15 mouse cellular contexts compared by ENCODE assay signal in the genomic region with DNA sequence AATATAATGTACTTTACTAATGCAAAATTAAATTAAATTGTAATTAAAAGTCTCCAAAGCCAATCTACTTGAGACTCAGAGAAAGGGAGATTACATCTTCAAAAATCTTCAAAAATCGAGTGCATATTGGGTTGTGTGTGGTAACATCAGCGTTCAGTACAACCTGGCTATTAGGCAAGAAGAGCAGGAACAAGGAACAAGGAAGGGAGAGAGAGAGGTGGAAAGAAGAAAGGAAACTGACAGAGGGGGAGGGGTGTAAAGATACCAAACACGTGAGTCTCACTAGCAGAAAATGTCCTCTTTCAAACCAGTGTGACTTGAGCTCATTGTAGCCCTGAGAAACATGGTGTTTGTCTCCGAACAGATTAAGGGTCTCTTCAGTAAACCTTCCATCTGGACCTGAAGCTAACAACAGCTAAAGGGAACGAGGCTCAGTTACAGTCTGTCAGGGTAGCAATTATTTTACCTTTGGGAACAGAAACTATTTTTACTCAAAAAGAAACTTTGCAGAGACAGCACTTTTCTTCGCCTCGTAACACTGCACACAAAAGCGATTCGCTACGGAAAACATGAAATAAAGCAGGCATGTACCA.
DNase-seq lines count a peak whose midpoint lies in the region; ATAC-seq and TF ChIP-seq lines count a peak whose summit lies in the region.
"Had no signal": no experiment of that assay in that cellular context is flagged by ENCODE, and none has a peak within 500 bp of the region (broad histone marks: within the 10 kb centered on the region; RNA-seq: fewer than 3 reads in every experiment).

No protein-coding gene starts in this region.

- ATAC-seq in embryonic facial prominence, embryonic 11.5 days (replicated peaks; ENCODE audit: insufficient number of reproducible peaks, low FRiP score, low TSS enrichment, low read depth), result no peak
- ATAC-seq in kidney, embryonic 15.5 days (replicated peaks; ENCODE audit: low FRiP score), result no peak
- peak; percentile 62; the same call in 1 of the 2 replicates for ATAC-seq in limb, embryonic 13.5 days (ENCODE audit: low FRiP score, low read depth)
- ATAC-seq: inflammation-experienced regulatory T-cells, adult 6 months had no signal

- WGBS in embryonic facial prominence, embryonic 11.5 days, result 61% methylated on average over 10 of the region's 10 CpGs
- 61% methylated on average over 10 of the region's 10 CpGs for WGBS in embryonic facial prominence, embryonic 10.5 days
- 41% methylated on average over 10 of the region's 10 CpGs for WGBS in kidney, embryonic 15.5 days
- WGBS in kidney, adult 2 months, result 53% methylated on average over 10 of the region's 10 CpGs
- WGBS in limb, embryonic 13.5 days, result 37% methylated on average over 10 of the region's 10 CpGs

- peak; percentile 6 for DNase-seq in embryonic facial prominence, embryonic 11.5 days (ENCODE audit: low spot score)
- no peak for DNase-seq in embryonic facial prominence, embryonic 10.5 days (ENCODE audit: low spot score)
- no peak for DNase-seq in kidney, adult 2 months
- peak; percentile 48 for DNase-seq in CH12.LX (ENCODE audit: extremely low read depth)
- DNase-seq in lung, postnatal 4 days, result no peak
- DNase-seq in testis, postnatal 14 days (ENCODE audit: low spot score), result no peak
- DNase-seq: adrenal gland, postnatal 25 days; cerebellum, postnatal 36 days; heart, postnatal 10 days; lung, postnatal 36 days had no signal

- H3K27me3 ChIP-seq in embryonic facial prominence, embryonic 11.5 days (ENCODE audit: control insufficient read depth, insufficient read depth, low read length), result no peaks in the 10 kb centered on the region
- H3K27me3 ChIP-seq in embryonic facial prominence, embryonic 10.5 days (replicated peaks; ENCODE audit: low read depth, poor library complexity, severe bottlenecking), result no peaks in the 10 kb centered on the region; the same call in 1 of the 2 replicates
- no peaks in the 10 kb centered on the region for H3K27me3 ChIP-seq in kidney, embryonic 15.5 days
- H3K27me3 ChIP-seq in kidney, adult 2 months (replicated peaks; ENCODE audit: control insufficient read depth, insufficient read depth, low read length), result no peaks in the 10 kb centered on the region
- H3K27me3 ChIP-seq in CH12.LX (replicated peaks), result no peaks in the 10 kb centered on the region
- no peaks in the 10 kb centered on the region for H3K27me3 ChIP-seq in limb, embryonic 13.5 days

- no peaks in the 10 kb centered on the region; the same call in 1 of the 2 replicates for H3K4me1 ChIP-seq in embryonic facial prominence, embryonic 11.5 days (ENCODE audit: control insufficient read depth, insufficient read depth, low read length)
- peaks cover 38% of the 10 kb centered on the region for H3K4me1 ChIP-seq in embryonic facial prominence, embryonic 10.5 days
- peaks cover 42% of the 10 kb centered on the region for H3K4me1 ChIP-seq in kidney, embryonic 15.5 days
- H3K4me1 ChIP-seq in kidney, adult 2 months (ENCODE audit: control insufficient read depth, insufficient read depth, low read length), result peaks cover 9% of the 10 kb centered on the region; the same call in 1 of the 2 replicates
- peaks cover 18 to 58% of the 10 kb centered on the region in 2 experiments for H3K4me1 ChIP-seq in CH12.LX (ENCODE audit: control insufficient read depth in 1 of 2, insufficient read depth in 2 of 2)
- H3K4me1 ChIP-seq in limb, embryonic 13.5 days, result peaks cover 15% of the 10 kb centered on the region

- no peak overlapping the region for H3K9ac ChIP-seq in embryonic facial prominence, embryonic 11.5 days (replicated peaks; ENCODE audit: low read length)
- H3K9ac ChIP-seq in kidney, embryonic 15.5 days, result no peak overlapping the region
- H3K9ac ChIP-seq in CH12.LX (ENCODE audit: insufficient read depth, low read depth), result peak overlapping the region; percentile 55
- no peak overlapping the region for H3K9ac ChIP-seq in limb, embryonic 13.5 days
- H3K9ac ChIP-seq: liver, embryonic 14.5 days had no signal

- H3K9me3 ChIP-seq in embryonic facial prominence, embryonic 11.5 days (replicated peaks; ENCODE audit: control insufficient read depth, low read length), result no peaks in the 10 kb centered on the region
- H3K9me3 ChIP-seq in embryonic facial prominence, embryonic 10.5 days, result no peaks in the 10 kb centered on the region
- no peaks in the 10 kb centered on the region for H3K9me3 ChIP-seq in kidney, embryonic 15.5 days (replicated peaks)
- no peaks in the 10 kb centered on the region for H3K9me3 ChIP-seq in CH12.LX (replicated peaks; ENCODE audit: low read length)
- no peaks in the 10 kb centered on the region for H3K9me3 ChIP-seq in limb, embryonic 13.5 days

- no peak overlapping the region for H3K4me2 ChIP-seq in embryonic facial prominence, embryonic 11.5 days (ENCODE audit: low read depth, low read length)
- peak overlapping the region; percentile 39 for H3K4me2 ChIP-seq in kidney, embryonic 15.5 days
- peak overlapping the region; percentile 80 for H3K4me2 ChIP-seq in CH12.LX (ENCODE audit: insufficient read depth, low read depth, poor library complexity, severe bottlenecking)
- H3K4me2 ChIP-seq in limb, embryonic 13.5 days (replicated peaks), result peak overlapping the region; percentile 51

- no peak overlapping the region for H3K4me3 ChIP-seq in embryonic facial prominence, embryonic 11.5 days (ENCODE audit: low read depth, low read length)
- H3K4me3 ChIP-seq in embryonic facial prominence, embryonic 10.5 days, result no peak overlapping the region
- no peak overlapping the region for H3K4me3 ChIP-seq in kidney, embryonic 15.5 days (replicated peaks)
- H3K4me3 ChIP-seq in kidney, adult 2 months (ENCODE audit: insufficient read depth, low read depth, low read length), result no peak overlapping the region
- peak overlapping the region in 2 of 3 experiments; percentile 7 to 8 for H3K4me3 ChIP-seq in CH12.LX (replicated peaks in 1 of 3; ENCODE audit: low read depth in 2 of 3, low read length in 2 of 3, poor library complexity in 1 of 3)
- peak overlapping the region; percentile 19 for H3K4me3 ChIP-seq in limb, embryonic 13.5 days

- H3K27ac ChIP-seq in embryonic facial prominence, embryonic 11.5 days (replicated peaks; ENCODE audit: low read depth, low read length), result no peak overlapping the region
- no peak overlapping the region; the same call in 1 of the 2 replicates for H3K27ac ChIP-seq in embryonic facial prominence, embryonic 10.5 days (replicated peaks)
- no peak overlapping the region for H3K27ac ChIP-seq in kidney, embryonic 15.5 days
- H3K27ac ChIP-seq in kidney, adult 2 months (ENCODE audit: insufficient read depth, low read depth, low read length), result no peak overlapping the region
- peak overlapping the region; percentile 83 for H3K27ac ChIP-seq in CH12.LX (ENCODE audit: insufficient read depth, low read depth)
- no peak overlapping the region for H3K27ac ChIP-seq in limb, embryonic 13.5 days
- H3K27ac ChIP-seq: liver, embryonic 14.5 days; stomach, postnatal 0 days had no signal

- in situ Hi-C loops in CH12.LX (cut with MboI; ENCODE audit: low pct_ligation_motif_present, low pct_unique_long_range_greater_than_20kb, low sequenced_read_pairs), result no loop called here

- TF ChIP-seq EP300 in CH12.LX (IDR thresholded peaks at IDR 0.05; ENCODE audit: low read length), result peak; percentile 95

- TF ChIP-seq POLR2A in kidney, adult 2 months (IDR thresholded peaks at IDR 0.05; ENCODE audit: low read depth, low read length), result no peak
- TF ChIP-seq POLR2A in CH12.LX (IDR thresholded peaks at IDR 0.05; ENCODE audit: low read depth, low read length), result no peak

- peak; percentile 0; the same call in 1 of the 2 replicates for TF ChIP-seq RAD21 in CH12.LX (IDR thresholded peaks at IDR 0.05; ENCODE audit: low read depth, low read length)

- TF ChIP-seq CTCF in kidney, adult 2 months (conservative IDR thresholded peaks at IDR 0.05; ENCODE audit: insufficient read depth, insufficient read length, low read depth, low read length), result no peak
- no peak for TF ChIP-seq CTCF in CH12.LX (conservative IDR thresholded peaks at IDR 0.05 in 1 of 2, IDR thresholded peaks at IDR 0.05 in 1 of 2; ENCODE audit: low read depth in 2 of 2, low read length in 2 of 2)

- H3K36me3 ChIP-seq in embryonic facial prominence, embryonic 11.5 days (replicated peaks; ENCODE audit: control insufficient read depth, insufficient read depth, low read depth, low read length), result no peaks in the 10 kb centered on the region
- no peaks in the 10 kb centered on the region for H3K36me3 ChIP-seq in embryonic facial prominence, embryonic 10.5 days (replicated peaks)
- no peaks in the 10 kb centered on the region for H3K36me3 ChIP-seq in kidney, embryonic 15.5 days
- H3K36me3 ChIP-seq in kidney, adult 2 months (ENCODE audit: control insufficient read depth, insufficient read depth, low read length), result no peaks in the 10 kb centered on the region
- no peaks in the 10 kb centered on the region for H3K36me3 ChIP-seq in CH12.LX (replicated peaks in 1 of 2; ENCODE audit: control insufficient read depth in 1 of 2, insufficient read depth in 1 of 2, low read length in 1 of 2)
- no peaks in the 10 kb centered on the region for H3K36me3 ChIP-seq in limb, embryonic 13.5 days

- no peaks in the 10 kb centered on the region for H3K79me2 ChIP-seq in CH12.LX (replicated peaks; ENCODE audit: control insufficient read depth, extremely low read depth, insufficient read depth, poor library complexity, severe bottlenecking)

- dilution Hi-C loops in CH12.LX (cut with MboI; ENCODE audit: extremely low pct_ligation_motif_present, extremely low pct_unique_long_range_greater_than_20kb, low sequenced_read_pairs), result no loop called here

TF ChIP-seq in CH12.LX, 34 proteins besides CTCF, POLR2A, EP300 and RAD21 (continues in another document):
- no peak for TF ChIP-seq CHD1 (IDR thresholded peaks at IDR 0.05; ENCODE audit: low read depth, low read length)
- peak; percentile 86 for TF ChIP-seq JUND (conservative IDR thresholded peaks at IDR 0.05; ENCODE audit: low read depth, low read length)
- TF ChIP-seq POLR2AphosphoS2 (IDR thresholded peaks at IDR 0.05; ENCODE audit: low read depth, low read length), result no peak
- 0 out of 2 replicates have a peak, but pooled peaks have one; percentile 29 for TF ChIP-seq ELF1 (IDR thresholded peaks at IDR 0.05; ENCODE audit: low read depth, low read length)
- TF ChIP-seq KAT2A (IDR thresholded peaks at IDR 0.05; ENCODE audit: insufficient replicate concordance, low read length), result no peak
- TF ChIP-seq NRF1 (IDR thresholded peaks at IDR 0.05; ENCODE audit: low read depth, low read length), result no peak
- TF ChIP-seq USF1 (IDR thresholded peaks at IDR 0.05; ENCODE audit: low read depth, low read length), result no peak
- no peak for TF ChIP-seq ZNF384 (IDR thresholded peaks at IDR 0.05; ENCODE audit: low read depth, low read length)
- TF ChIP-seq GABPA (IDR thresholded peaks at IDR 0.05; ENCODE audit: insufficient replicate concordance, low read depth, low read length), result no peak
- no peak for TF ChIP-seq E2F4 (IDR thresholded peaks at IDR 0.05; ENCODE audit: insufficient replicate concordance, low read depth, low read length)
- no peak; the same call in none of the 2 replicates for TF ChIP-seq ETS1 (conservative IDR thresholded peaks at IDR 0.05; ENCODE audit: low read depth, low read length)
- peak; percentile 58; the same call in 1 of the 2 replicates for TF ChIP-seq TCF12 (IDR thresholded peaks at IDR 0.05; ENCODE audit: low read depth, low read length)
- no peak; the same call in 1 of the 2 replicates for TF ChIP-seq USF2 (conservative IDR thresholded peaks at IDR 0.05; ENCODE audit: low read depth, low read length)

Comparison
In these comparisons a context has a peak if more than half of its experiments do, and no peak if none do; other contexts are left out.
1. DNase-seq: peak in embryonic facial prominence, embryonic 11.5 days (single experiment) and CH12.LX (single experiment); none in embryonic facial prominence, embryonic 10.5 days (single experiment), kidney, adult 2 months (single experiment), lung, postnatal 4 days (0 of 2) and testis, postnatal 14 days (single experiment).
2. H3K4me3 ChIP-seq: peak in CH12.LX (2 of 3) and limb, embryonic 13.5 days (single experiment); none in embryonic facial prominence, embryonic 11.5 days (single experiment), embryonic facial prominence, embryonic 10.5 days (single experiment), kidney, embryonic 15.5 days (single experiment) and kidney, adult 2 months (single experiment).